Mouse (Mus musculus) lung, embryonic 16.5 days (tissue): ENCODE data around the gene Tagap1. TPM values are rescaled to one million over a fixed set of nuclear protein-coding genes. Genes with fewer than 3 reads are reported as not detected.
"Not testable (repeated sequence)": the region's sequence is repeated elsewhere in the genome, so short reads cannot be mapped to it uniquely, and the experiment has no call there.

ENCODE experiments used
- ATAC-seq: fragments of 200-750 bp; cut with Nextera tagmentation; 2 replicates; pipeline ENCODE4 v1.8.0; 2017; ENCODE audit warnings: low read depth, mild to moderate bottlenecking, moderate library complexity
- H3K27ac ChIP-seq: fragments of 300-500 bp; sonication (generic); 2 replicates; pipeline ENCODE4 v1.5.1; 2014; ENCODE audit warnings: mild to moderate bottlenecking, control low read depth, low read length
- H3K27me3 ChIP-seq: fragments of 300-500 bp; sonication (generic); 2 replicates; pipeline ENCODE4 v1.6.1; 2014; ENCODE audit warnings: low read depth, low read length, mixed read lengths; ENCODE audit not compliant: control insufficient read depth, insufficient read depth
- H3K36me3 ChIP-seq: fragments of 300-500 bp; sonication (generic); 2 replicates; pipeline ENCODE4 v1.6.1; 2014; ENCODE audit warnings: low read length; ENCODE audit not compliant: control insufficient read depth, insufficient read depth
- H3K4me1 ChIP-seq: fragments of 300-500 bp; sonication (generic); replicated peaks from 2 replicates; pipeline ENCODE4 v1.6.1; 2014; ENCODE audit warnings: low read length, mixed read lengths; ENCODE audit not compliant: control insufficient read depth, insufficient read depth
- H3K4me2 ChIP-seq: fragments of 300-500 bp; sonication (generic); 2 replicates; pipeline ENCODE4 v1.6.1; 2014; ENCODE audit warnings: low read depth, low read length, control low read depth
- H3K4me3 ChIP-seq: fragments of 300-500 bp; sonication (generic); 2 replicates; pipeline ENCODE4 v1.5.1; 2014; ENCODE audit warnings: mild to moderate bottlenecking, low read length, control low read depth
- H3K9ac ChIP-seq: fragments of 300-500 bp; sonication (generic); 2 replicates; pipeline ENCODE4 v1.6.1; 2014; ENCODE audit warnings: low read length, control low read depth
- H3K9me3 ChIP-seq: fragments of 300-500 bp; sonication (generic); 2 replicates; pipeline ENCODE4 v1.6.1; 2016; ENCODE audit warnings: low read length; ENCODE audit not compliant: control insufficient read depth
- WGBS: fragments of 180-500 bp; shearing (Covaris S2); extraction: QIAGEN DNeasy Blood & Tissue Kit; methylation state at CpG from one replicate; pipeline ENCODE4 v1.1.7; 2014; 5-methylcytosine and 5-hydroxymethylcytosine counted together
- polyA plus RNA-seq: library from polyadenylated mRNA; unstranded; fragments of >200 nt; fragmentation: Nextera tagmentation; extraction: Ambion mirVana; gene quantifications from 2 replicates; pipeline ENCODE4 v1.2.1, GENCODE M21; 2015

Gene Tagap1
- polyA plus RNA-seq, 1 experiment from 2014 or later, result 51.3 TPM

- not testable (repeated sequence) for H3K27me3 ChIP-seq, H3K4me1 ChIP-seq, H3K9me3 ChIP-seq, H3K36me3 ChIP-seq
- H3K9ac ChIP-seq, result peak within 1 kb of the TSS; percentile 66
- H3K27ac ChIP-seq, result peak within 1 kb of the TSS; percentile 85
- under 1% methylated on average over 58 of the region's 73 CpGs for WGBS
- H3K4me2 ChIP-seq, result peak within 1 kb of the TSS; percentile 65
- peak within 1 kb of the TSS; percentile 59 for H3K4me3 ChIP-seq
- ATAC-seq, result peak; percentile 97
Measured at GRCm38 (mm10) chr17:6947984-6948768, 12.8 kb downstream of the Tagap1 start, which contains the start of gene Rsph3b. Gene Rsph3b, minus strand, starts transcription at chr17:6948682.

DNA sequence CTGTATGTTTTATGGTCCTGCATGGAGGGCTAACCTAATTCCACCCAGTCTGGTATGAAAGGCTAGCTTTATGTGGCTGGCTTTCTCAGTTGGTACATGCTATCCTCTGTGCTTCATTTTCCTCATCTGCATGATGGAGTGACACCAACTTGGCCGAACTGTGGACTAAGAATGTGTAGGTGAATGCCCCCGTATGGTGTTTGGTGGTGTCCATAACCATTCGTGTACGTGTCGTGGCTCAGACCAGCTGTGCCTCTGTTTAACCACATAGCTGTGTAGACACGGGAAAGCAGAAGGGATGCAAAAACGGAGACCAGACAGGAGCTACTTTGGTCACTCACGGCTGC is 13.3 kb downstream of the Tagap1 start:
- H3K9me3 ChIP-seq, H3K27ac ChIP-seq, ATAC-seq, H3K36me3 ChIP-seq, H3K27me3 ChIP-seq, H3K9ac ChIP-seq, H3K4me1 ChIP-seq: not testable (repeated sequence)
- WGBS, result no CpG with 5 or more reads among the region's 8 CpGs
- Histone ChIP-seq H3K4me2 (peak overlapping the region; percentile 65), H3K4me3 (peak overlapping the region; percentile 59)

GRCm38 (mm10) chr17:6942560-6942959 is 18.4 kb downstream of the Tagap1 start:
- WGBS, result no CpG with 5 or more reads among the region's 4 CpGs

DNA sequence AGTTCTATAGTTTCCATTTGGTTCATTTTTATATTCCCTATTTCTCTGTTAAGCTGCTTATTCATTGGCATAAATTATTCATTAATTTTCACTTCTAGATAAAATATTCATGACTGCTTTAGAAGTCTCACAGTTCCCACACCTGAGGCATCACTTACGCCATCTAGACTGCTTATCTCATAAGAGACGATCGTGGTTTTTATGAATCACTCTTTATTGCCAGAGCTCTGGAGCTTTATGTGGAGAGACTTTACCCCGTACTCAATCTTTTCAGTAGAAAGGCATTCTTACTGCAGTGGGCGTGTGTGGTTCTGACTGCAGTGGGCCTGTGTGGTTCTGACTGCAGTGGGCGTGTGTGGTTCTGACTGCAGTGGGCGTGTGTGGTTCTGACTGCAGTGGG is 29.3 kb downstream of the Tagap1 start:
- not testable (repeated sequence) for ATAC-seq, H3K9ac ChIP-seq, H3K9me3 ChIP-seq, H3K36me3 ChIP-seq, H3K27me3 ChIP-seq, H3K4me1 ChIP-seq, H3K4me3 ChIP-seq, H3K4me2 ChIP-seq, H3K27ac ChIP-seq
- WGBS, result 90% methylated on average over 6 of the region's 7 CpGs

More at GRCm38 (mm10) chr17:6942560-6942959, 18.4 kb downstream of the Tagap1 start:
- not testable (repeated sequence) for H3K4me2 ChIP-seq, H3K4me1 ChIP-seq, H3K27ac ChIP-seq, H3K36me3 ChIP-seq, H3K4me3 ChIP-seq, H3K9ac ChIP-seq, ATAC-seq, H3K27me3 ChIP-seq, H3K9me3 ChIP-seq

DNA sequence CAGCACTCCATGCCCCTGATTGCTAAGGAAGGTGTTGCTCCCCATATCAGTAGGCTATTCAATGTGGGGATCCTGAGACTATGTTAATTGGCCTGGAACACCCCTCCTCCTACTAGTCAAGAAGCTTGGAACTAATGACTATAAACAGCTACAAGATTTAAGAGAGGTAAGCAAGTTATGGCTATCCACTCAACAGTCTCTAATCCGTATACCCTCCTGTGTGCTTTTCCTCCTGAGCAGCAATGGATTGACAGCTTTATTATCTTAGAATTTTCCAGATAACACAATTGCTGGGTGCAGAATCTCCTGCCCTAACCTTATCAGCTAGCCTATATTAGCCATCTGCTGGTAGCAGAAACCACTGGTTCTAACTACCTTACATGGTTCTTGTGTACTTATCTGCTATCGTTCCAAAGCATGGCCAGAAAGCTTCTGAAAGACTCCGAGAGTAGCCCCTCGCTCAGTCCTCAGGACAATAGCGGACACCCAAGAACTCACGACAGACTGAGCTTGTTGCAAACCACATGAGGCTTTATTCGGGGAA is 40.5 kb downstream of the Tagap1 start:
- not testable (repeated sequence) for H3K27ac ChIP-seq, H3K27me3 ChIP-seq, H3K36me3 ChIP-seq, H3K4me3 ChIP-seq, H3K4me2 ChIP-seq, H3K4me1 ChIP-seq, H3K9ac ChIP-seq, ATAC-seq, H3K9me3 ChIP-seq
- WGBS, result 92% methylated on average over 7 of the region's 7 CpGs

DNA sequence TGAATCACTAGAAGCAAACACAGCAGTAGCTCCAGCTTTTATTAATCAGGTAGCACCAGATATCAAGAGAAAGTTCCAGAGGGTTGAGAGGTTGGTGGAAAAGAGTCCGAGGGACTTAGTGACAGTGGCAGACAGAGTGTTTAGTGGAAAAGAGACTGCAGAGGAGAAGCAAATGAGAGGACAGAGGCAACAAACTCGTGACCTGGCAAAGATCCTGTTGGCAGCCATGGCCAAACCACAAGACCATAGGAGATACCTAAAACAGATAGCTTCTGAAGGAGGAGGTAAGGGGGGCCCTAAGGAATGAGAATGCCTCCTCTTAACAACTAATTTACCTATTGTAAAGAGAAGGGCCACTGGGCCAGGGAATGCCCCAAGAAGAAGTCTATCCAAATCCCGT is 41.6 kb downstream of the Tagap1 start:
- H3K4me3 ChIP-seq, H3K27me3 ChIP-seq, H3K27ac ChIP-seq, H3K36me3 ChIP-seq, H3K4me1 ChIP-seq, H3K9me3 ChIP-seq, ATAC-seq, H3K4me2 ChIP-seq, H3K9ac ChIP-seq: not testable (repeated sequence)
- WGBS, result 77% methylated on average over 3 of the region's 3 CpGs

DNA sequence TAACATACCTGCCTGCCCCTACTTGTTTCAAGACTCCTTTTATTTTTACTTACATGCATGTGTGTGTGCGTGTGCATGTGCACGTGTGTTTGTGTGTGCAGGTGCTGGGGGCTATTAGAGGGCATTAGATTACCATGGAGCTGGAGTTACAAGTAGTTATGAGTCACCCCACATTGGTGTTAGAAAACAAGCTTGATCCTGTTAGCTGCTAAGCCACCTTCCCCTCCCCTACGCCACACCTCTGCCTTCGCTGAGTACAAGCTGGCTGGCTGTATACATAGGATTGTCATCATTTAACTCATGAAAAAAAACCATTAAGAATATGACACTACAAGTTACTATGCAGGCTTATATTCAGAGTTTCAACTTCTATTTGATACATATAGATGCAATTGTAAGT is 45.7 kb downstream of the Tagap1 start:
- not testable (repeated sequence) for H3K27ac ChIP-seq, H3K9me3 ChIP-seq, H3K9ac ChIP-seq, H3K27me3 ChIP-seq, ATAC-seq, H3K4me1 ChIP-seq, H3K4me3 ChIP-seq, H3K36me3 ChIP-seq, H3K4me2 ChIP-seq
- 100% methylated on average over 1 of the region's 4 CpGs for WGBS

GRCm38 (mm10) chr17:6914066-6914465 is 46.9 kb downstream of the Tagap1 start:
- ATAC-seq, H3K4me2 ChIP-seq, H3K9ac ChIP-seq, H3K27me3 ChIP-seq, H3K4me1 ChIP-seq, H3K36me3 ChIP-seq, H3K27ac ChIP-seq, H3K4me3 ChIP-seq, H3K9me3 ChIP-seq: not testable (repeated sequence)
- 50% methylated on average over 1 of the region's 6 CpGs for WGBS
